Mouse (Mus musculus) MEL (cell line): ENCODE measurements around the gene Zcchc24. TPM values are rescaled to one million over a fixed set of nuclear protein-coding genes. Genes with fewer than 3 reads are reported as not detected.

ENCODE experiments used
- DNase-seq: peaks from one replicate; pipeline ENCODE4 v3.0.0; 2011; ENCODE audit warnings: low read depth, low spot score
- H3K27ac ChIP-seq: 2 replicates; pipeline ENCODE4 v1.5.1; 2012; ENCODE audit warnings: low read depth, mild to moderate bottlenecking, control low read depth, low read length, moderate library complexity; ENCODE audit not compliant: control insufficient read depth
- H3K27me3 ChIP-seq, 2 experiments: fragments of 150-350 bp in 1 of 2; sonication (generic) in 1 of 2; 2 replicates each; pipeline ENCODE4 v1.6.1; 2012; ENCODE audit warnings: low read length in 2 of 2, mild to moderate bottlenecking in 2 of 2, improper control_type of control experiment in 1 of 2, moderate library complexity in 1 of 2; ENCODE audit not compliant: insufficient read depth in 2 of 2, control insufficient read depth in 1 of 2
- H3K36me3 ChIP-seq, 2 experiments: 2 replicates each; pipeline ENCODE4 v1.6.1; 2012 to 2014; ENCODE audit warnings: low read length in 2 of 2, improper control_type of control experiment in 1 of 2, inconsistent platforms in 1 of 2, mild to moderate bottlenecking in 1 of 2; ENCODE audit not compliant: insufficient read depth in 2 of 2, control insufficient read depth in 1 of 2
- H3K4me1 ChIP-seq, 2 experiments: fragments of 150-350 bp in 1 of 2; sonication (generic) in 1 of 2; 2 replicates each; pipeline ENCODE4 v1.6.1; 2012; ENCODE audit warnings: low read length in 2 of 2, improper control_type of control experiment in 1 of 2, mild to moderate bottlenecking in 1 of 2; ENCODE audit not compliant: insufficient read depth in 2 of 2, control insufficient read depth in 1 of 2
- H3K4me3 ChIP-seq, 2 experiments: fragments of 150-350 bp in 1 of 2; sonication (generic) in 1 of 2; 2 replicates each; pipeline ENCODE4 v1.5.1; 2012; ENCODE audit warnings: low read depth in 2 of 2, low read length in 2 of 2, mild to moderate bottlenecking in 2 of 2, moderate library complexity in 2 of 2, control low read depth in 1 of 2, improper control_type of control experiment in 1 of 2; ENCODE audit not compliant: control insufficient read depth in 1 of 2, insufficient read depth in 1 of 2
- H3K79me2 ChIP-seq: 2 replicates; pipeline ENCODE4 v1.6.1; 2012; ENCODE audit warnings: mild to moderate bottlenecking, low read length, moderate library complexity; ENCODE audit not compliant: control insufficient read depth, poor library complexity, insufficient read depth
- H3K9ac ChIP-seq: 2 replicates; pipeline ENCODE4 v1.6.1; 2012; ENCODE audit warnings: low read depth, mild to moderate bottlenecking, control low read depth, low read length, moderate library complexity; ENCODE audit not compliant: control insufficient read depth, poor library complexity, severe bottlenecking
- H3K9me3 ChIP-seq: fragments of 150-350 bp; sonication (generic); replicated peaks from 2 replicates; pipeline ENCODE4 v1.6.1; 2012; ENCODE audit warnings: mild to moderate bottlenecking, low read length, improper control_type of control experiment, moderate library complexity; ENCODE audit not compliant: insufficient read depth
- CHD1 ChIP-seq: IDR thresholded peaks from 2 replicates; pipeline ENCODE4 v1.6.1; 2012; ENCODE audit warnings: low read depth, mild to moderate bottlenecking, inconsistent platforms, low read length, improper control_type of control experiment
- CHD2 ChIP-seq: IDR thresholded peaks from 2 replicates; pipeline ENCODE4 v1.6.1; 2011; ENCODE audit warnings: low read length, improper control_type of control experiment
- CTCF ChIP-seq, 3 experiments: IDR thresholded peaks in 2 of 3; conservative IDR thresholded peaks in 1 of 3; 2 replicates each; pipeline ENCODE4 v1.5.1; 2011 to 2012; ENCODE audit warnings: low read length in 3 of 3, low read depth in 2 of 3, mild to moderate bottlenecking in 2 of 3, improper control_type of control experiment in 1 of 3, inconsistent platforms in 1 of 3, mixed read lengths in 1 of 3, moderate library complexity in 1 of 3; ENCODE audit not compliant: control insufficient read depth in 1 of 3, insufficient read depth in 1 of 3, poor library complexity in 1 of 3, severe bottlenecking in 1 of 3
- ELF1 ChIP-seq: IDR thresholded peaks from 2 replicates; pipeline ENCODE4 v1.6.1; 2014; ENCODE audit warnings: low read depth, mild to moderate bottlenecking, inconsistent platforms, low read length, improper control_type of control experiment, moderate library complexity
- EP300 ChIP-seq, 2 experiments: IDR thresholded peaks; 2 replicates each; pipeline ENCODE4 v1.6.1; 2011; ENCODE audit warnings: improper control_type of control experiment in 2 of 2, low read length in 2 of 2, low read depth in 1 of 2, mild to moderate bottlenecking in 1 of 2
- GATA1 ChIP-seq: IDR thresholded peaks from 2 replicates; pipeline ENCODE4 v1.6.1; 2011; ENCODE audit warnings: low read depth, low read length, improper control_type of control experiment
- HCFC1 ChIP-seq: IDR thresholded peaks from 2 replicates; pipeline ENCODE4 v1.6.1; 2012; ENCODE audit warnings: low read depth, mild to moderate bottlenecking, inconsistent platforms, low read length, improper control_type of control experiment, moderate library complexity
- MAFK ChIP-seq: IDR thresholded peaks from 2 replicates; pipeline ENCODE4 v1.6.1; 2011; ENCODE audit warnings: low read depth, mild to moderate bottlenecking, low read length, improper control_type of control experiment, borderline replicate concordance
- MAX ChIP-seq: IDR thresholded peaks from 2 replicates; pipeline ENCODE4 v1.6.1; 2011; ENCODE audit warnings: low read length, improper control_type of control experiment
- MEF2A ChIP-seq: IDR thresholded peaks from 2 replicates; pipeline ENCODE4 v1.6.1; 2014; ENCODE audit warnings: low read depth, mild to moderate bottlenecking, inconsistent platforms, low read length, improper control_type of control experiment; ENCODE audit not compliant: poor library complexity, insufficient replicate concordance, severe bottlenecking; ENCODE audit errors: extremely low read depth
- NELFE ChIP-seq: IDR thresholded peaks from 2 replicates; pipeline ENCODE4 v1.6.1; 2011; ENCODE audit warnings: low read depth, low read length, improper control_type of control experiment
- POLR2A ChIP-seq, 2 experiments: IDR thresholded peaks; 2 replicates each; pipeline ENCODE4 v1.6.1; 2011 to 2012; ENCODE audit warnings: low read length in 2 of 2, mild to moderate bottlenecking in 2 of 2, control low read depth in 1 of 2, improper control_type of control experiment in 1 of 2, low read depth in 1 of 2, moderate library complexity in 1 of 2; ENCODE audit not compliant: control insufficient read depth in 1 of 2, insufficient read depth in 1 of 2, poor library complexity in 1 of 2
- POLR2AphosphoS2 ChIP-seq: IDR thresholded peaks from 2 replicates; pipeline ENCODE4 v1.6.1; 2011; ENCODE audit warnings: low read length, improper control_type of control experiment
- RCOR1 ChIP-seq: IDR thresholded peaks from 2 replicates; pipeline ENCODE4 v1.6.1; 2012; ENCODE audit warnings: low read depth, mild to moderate bottlenecking, inconsistent platforms, low read length, improper control_type of control experiment
- TAL1 ChIP-seq: IDR thresholded peaks from 2 replicates; pipeline ENCODE4 v1.6.1; 2012; ENCODE audit warnings: mild to moderate bottlenecking, inconsistent platforms, low read length, moderate library complexity, mixed read lengths
- TBP ChIP-seq: IDR thresholded peaks from 2 replicates; pipeline ENCODE4 v1.8.0; 2011; ENCODE audit warnings: low read depth, low read length, improper control_type of control experiment
- TCF12 ChIP-seq: IDR thresholded peaks from 2 replicates; pipeline ENCODE4 v1.6.1; 2014; ENCODE audit warnings: low read depth, mild to moderate bottlenecking, inconsistent platforms, low read length, improper control_type of control experiment, moderate library complexity
- UBTF ChIP-seq: IDR thresholded peaks from 2 replicates; pipeline ENCODE4 v1.6.1; 2012; ENCODE audit warnings: low read depth, mild to moderate bottlenecking, inconsistent platforms, low read length, improper control_type of control experiment, moderate library complexity, borderline replicate concordance; ENCODE audit not compliant: insufficient read depth
- USF1 ChIP-seq: IDR thresholded peaks from 2 replicates; pipeline ENCODE4 v1.6.1; 2014; ENCODE audit warnings: low read depth, mild to moderate bottlenecking, inconsistent platforms, low read length, improper control_type of control experiment, moderate library complexity
- USF2 ChIP-seq, 2 experiments: IDR thresholded peaks; 2 replicates each; pipeline ENCODE4 v1.6.1; 2011 to 2012; ENCODE audit warnings: improper control_type of control experiment in 2 of 2, low read length in 2 of 2, borderline replicate concordance in 1 of 2, inconsistent platforms in 1 of 2, low read depth in 1 of 2, mild to moderate bottlenecking in 1 of 2; ENCODE audit not compliant: insufficient read depth in 1 of 2
- ZC3H11A ChIP-seq: IDR thresholded peaks from 2 replicates; pipeline ENCODE4 v1.6.1; 2012; ENCODE audit warnings: low read depth, mild to moderate bottlenecking, inconsistent platforms, low read length, improper control_type of control experiment
- ZMIZ1 ChIP-seq: IDR thresholded peaks from 2 replicates; pipeline ENCODE4 v1.6.1; 2012; ENCODE audit warnings: low read depth, mild to moderate bottlenecking, inconsistent platforms, low read length, improper control_type of control experiment, moderate library complexity
- polyA plus RNA-seq, 2 experiments: library from polyadenylated mRNA; stranded (reverse) in 1 of 2; unstranded in 1 of 2; fragments of >175 nt in 1 of 2; fragments of >200 nt in 1 of 2; gene quantifications; 2 replicates each; pipeline versions ENCODE4 v1.2.1 to v1.2.4; 2012; ENCODE audit warnings: low replicate concordance in 2 of 2, low read depth in 1 of 2; ENCODE audit not compliant: insufficient read length in 2 of 2, insufficient read depth in 1 of 2, missing spikeins in 1 of 2
- total RNA-seq: library from RNA; depleted of rRNA; stranded (reverse); fragments of 300-350 nt; gene quantifications from 2 replicates; pipeline ENCODE4 v1.2.3, GENCODE M21; 2012

Zcchc24 gene
- total and polyA plus RNA-seq, 3 experiments, result 2.3 to 8.7 TPM; not detected in 1

DNA sequence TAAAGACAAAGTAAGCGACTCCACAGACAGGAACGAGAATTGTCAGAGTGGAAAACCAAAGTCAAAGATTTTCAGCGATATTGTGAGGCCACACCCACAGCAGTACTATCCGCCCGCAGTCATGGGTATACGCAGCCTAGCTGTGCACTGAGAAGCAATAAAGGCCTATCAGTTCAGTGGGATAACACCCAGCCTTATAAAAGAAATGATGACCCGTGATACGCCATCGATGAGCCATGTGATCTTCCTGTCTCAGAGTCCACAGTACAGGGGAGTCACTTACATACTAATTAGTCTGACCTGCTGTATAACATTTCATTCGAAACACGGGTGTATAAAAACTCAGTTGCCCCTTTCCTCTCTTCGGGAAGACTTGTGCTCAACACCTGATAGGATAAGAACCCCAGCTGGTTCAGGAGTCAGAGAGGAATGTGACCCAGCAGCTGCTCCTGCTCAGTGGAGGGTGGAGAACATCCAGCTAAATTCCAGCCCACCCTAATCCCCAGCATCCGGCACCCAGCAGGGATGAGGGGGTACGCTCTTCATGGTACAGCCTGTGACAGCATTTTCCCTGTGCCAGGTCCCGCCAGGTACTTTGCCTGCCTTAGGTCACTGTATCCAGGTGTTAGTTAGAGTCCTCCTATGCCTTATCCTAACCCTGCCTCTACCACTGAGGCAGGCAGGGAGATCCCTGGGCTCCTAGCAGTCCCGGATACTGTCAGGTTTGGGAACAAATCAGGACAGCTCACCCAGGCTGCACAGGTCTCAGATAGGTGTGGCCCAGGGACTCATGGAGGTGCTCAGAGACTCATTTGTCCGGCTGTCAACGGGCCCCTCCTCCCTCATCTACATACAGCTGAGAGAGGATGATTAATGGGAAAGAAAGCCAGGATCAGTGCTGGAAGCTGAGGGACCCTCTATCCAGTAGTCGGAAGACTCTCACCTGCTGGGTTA, 14.0 kb downstream of the Zcchc24 start:
- no peak overlapping the region for H3K4me3 ChIP-seq
- TF ChIP-seq MEF2A (no peak), USF1 (no peak), CHD1 (no peak), RCOR1 (no peak), POLR2A (IDR thresholded peaks at IDR 0.05; ENCODE audit: control insufficient read depth in 1 of 2, insufficient read depth in 1 of 2, low read depth in 1 of 2, low read length in 2 of 2, poor library complexity in 1 of 2) (no peak)
- H3K9ac ChIP-seq, result no peak overlapping the region
- no peaks in the 10 kb centered on the region for H3K36me3 ChIP-seq
- H3K9me3 ChIP-seq, result no peaks in the 10 kb centered on the region
- DNase-seq, result no peak
- no peaks in the 10 kb centered on the region for H3K79me2 ChIP-seq
- H3K27ac ChIP-seq, result no peak overlapping the region
- H3K27me3 ChIP-seq, result no peaks in the 10 kb centered on the region
- no peaks in the 10 kb centered on the region for H3K4me1 ChIP-seq

DNA sequence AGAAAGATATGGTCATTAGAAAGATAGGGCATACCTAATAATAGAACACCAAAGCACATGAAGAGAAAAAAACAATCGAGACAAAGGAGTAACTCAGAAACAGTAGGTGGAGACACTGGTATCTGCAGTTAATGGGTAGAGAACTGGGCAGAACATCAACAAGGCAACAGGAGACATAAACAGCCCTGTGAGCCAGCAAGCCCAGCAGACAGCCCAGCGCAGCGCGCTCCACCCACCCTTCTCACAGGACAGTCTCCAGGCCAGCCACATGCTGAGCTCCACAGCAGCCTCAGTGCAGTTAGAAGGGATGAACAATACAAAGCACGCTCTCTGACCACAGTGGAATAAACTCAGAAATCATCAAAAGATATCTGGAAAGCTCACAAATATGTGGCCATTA, 15.8 kb downstream of the Zcchc24 start:
- no peaks in the 10 kb centered on the region for H3K4me1 ChIP-seq
- no peaks in the 10 kb centered on the region for H3K79me2 ChIP-seq
- H3K27ac ChIP-seq, result no peak overlapping the region
- TF ChIP-seq HCFC1 (no peak), USF2 (IDR thresholded peaks at IDR 0.05; ENCODE audit: borderline replicate concordance in 1 of 2, insufficient read depth in 1 of 2, low read depth in 1 of 2, low read length in 2 of 2) (no peak), USF1 (no peak), TCF12 (no peak), ELF1 (no peak), EP300 (IDR thresholded peaks at IDR 0.05; ENCODE audit: low read depth in 1 of 2, low read length in 2 of 2) (no peak), GATA1 (no peak), RCOR1 (no peak)
- TF ChIP-seq, all 39 proteins: peak for 0
- H3K9me3 ChIP-seq, result no peaks in the 10 kb centered on the region
- no peak for DNase-seq
- no peak overlapping the region for H3K4me3 ChIP-seq
- no peaks in the 10 kb centered on the region for H3K36me3 ChIP-seq
- H3K9ac ChIP-seq, result no peak overlapping the region
- no peaks in the 10 kb centered on the region for H3K27me3 ChIP-seq

DNA sequence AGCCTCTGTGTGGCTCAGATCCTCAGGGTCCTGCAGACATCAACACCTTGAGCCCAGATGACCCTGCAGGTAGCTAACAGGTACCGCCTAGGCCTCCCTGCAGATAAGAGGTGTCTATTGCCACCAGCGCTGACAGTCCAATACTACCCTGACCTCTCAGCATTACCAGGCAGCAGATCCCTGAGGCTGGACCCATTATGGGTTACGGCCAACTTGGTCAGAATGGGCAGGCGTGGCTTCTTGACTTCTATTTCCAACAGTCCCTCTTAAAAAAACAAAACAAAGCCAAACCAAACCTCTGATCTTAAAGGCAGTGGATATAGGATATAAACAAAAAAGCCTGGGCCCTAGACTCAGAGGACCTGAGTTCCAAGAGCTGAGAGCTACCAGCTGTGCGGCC, 17.8 kb downstream of the Zcchc24 start:
- Histone ChIP-seq H3K36me3 (no peaks in the 10 kb centered on the region), H3K27ac (no peak overlapping the region), H3K79me2 (no peaks in the 10 kb centered on the region), H3K9ac (no peak overlapping the region), H3K9me3 (no peaks in the 10 kb centered on the region), H3K27me3 (no peaks in the 10 kb centered on the region), H3K4me3 (no peak overlapping the region), H3K4me1 (no peaks in the 10 kb centered on the region)
- DNase-seq, result no peak
- no peak for TF ChIP-seq POLR2AphosphoS2
- TF ChIP-seq ZMIZ1, result no peak
- TF ChIP-seq CTCF (IDR thresholded peaks at IDR 0.05 in 2 of 3, conservative IDR thresholded peaks at IDR 0.05 in 1 of 3; ENCODE audit: control insufficient read depth in 1 of 3, insufficient read depth in 1 of 3, low read depth in 2 of 3, low read length in 3 of 3, poor library complexity in 1 of 3, severe bottlenecking in 1 of 3), result no peak
- TF ChIP-seq ELF1, result no peak
- no peak for TF ChIP-seq CHD1
- TF ChIP-seq TAL1, result no peak
- TF ChIP-seq TBP, result no peak
- no peak for TF ChIP-seq MAFK
- TF ChIP-seq ZC3H11A, result no peak
- TF ChIP-seq MAX, result no peak
- TF ChIP-seq TCF12, result no peak
- TF ChIP-seq UBTF, result no peak
- no peak for TF ChIP-seq CHD2
- no peak for TF ChIP-seq USF2 (IDR thresholded peaks at IDR 0.05; ENCODE audit: borderline replicate concordance in 1 of 2, insufficient read depth in 1 of 2, low read depth in 1 of 2, low read length in 2 of 2)
- TF ChIP-seq POLR2A (IDR thresholded peaks at IDR 0.05; ENCODE audit: control insufficient read depth in 1 of 2, insufficient read depth in 1 of 2, low read depth in 1 of 2, low read length in 2 of 2, poor library complexity in 1 of 2), result no peak
- no peak for TF ChIP-seq NELFE
